8 mouse cellular contexts compared by ENCODE assay signal in the genomic region with DNA sequence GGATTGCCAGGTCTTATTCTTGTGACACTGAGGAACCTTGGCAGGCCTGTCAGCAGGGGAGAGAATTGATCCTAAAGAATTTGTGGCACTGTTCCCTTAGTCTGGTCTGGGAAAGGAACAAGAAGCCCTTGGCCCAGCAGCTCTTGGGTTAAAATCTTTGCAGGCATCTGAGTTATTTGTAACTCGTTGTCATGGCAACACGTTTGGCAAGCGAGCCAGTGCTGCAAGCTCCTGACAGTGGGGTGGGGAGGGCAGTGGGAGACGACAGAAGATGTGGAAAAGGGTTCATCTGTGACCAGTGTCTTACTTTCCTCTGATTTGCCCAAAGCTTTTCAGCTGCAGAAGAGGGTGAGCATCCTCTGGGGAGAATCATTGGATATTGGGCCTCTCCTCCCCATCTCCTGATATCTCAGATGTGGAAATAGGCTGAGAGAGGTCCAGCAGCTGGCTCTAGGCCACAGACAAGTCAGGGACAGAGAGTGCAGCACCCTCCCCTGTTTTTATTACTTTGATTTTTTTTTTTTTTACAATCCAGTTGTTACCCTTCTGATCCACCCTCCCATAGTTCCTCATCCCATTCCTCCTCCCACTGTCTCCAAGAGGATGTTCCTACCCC.
DNase-seq lines count a peak whose midpoint lies in the region; ATAC-seq lines count a peak whose summit lies in the region.
"Not testable (repeated sequence)": the region's sequence is repeated elsewhere in the genome, so short reads cannot be mapped to it uniquely, and the experiment has no call there.

No protein-coding gene starts in this region.

- H3K9me3 ChIP-seq in hindbrain, embryonic 10.5 days; limb, embryonic 10.5 days (replicated peaks); midbrain, embryonic 14.5 days (ENCODE audit: control insufficient read depth, low read length): not testable (repeated sequence)

- H3K27me3 ChIP-seq in hindbrain, embryonic 10.5 days (ENCODE audit: insufficient read depth, poor library complexity, severe bottlenecking); midbrain, embryonic 14.5 days (ENCODE audit: control insufficient read depth, insufficient read depth, low read length): not testable (repeated sequence)
- H3K27me3 ChIP-seq in limb, embryonic 10.5 days (ENCODE audit: low read depth, poor library complexity, severe bottlenecking): peaks cover 14% of the 10 kb centered on the region; the same call in 1 of the 2 replicates

- not testable (repeated sequence) for H3K4me1 ChIP-seq in hindbrain, embryonic 10.5 days (replicated peaks); limb, embryonic 10.5 days; midbrain, embryonic 14.5 days (ENCODE audit: control insufficient read depth, insufficient read depth, low read length)

- H3K9ac ChIP-seq in midbrain, embryonic 14.5 days (replicated peaks; ENCODE audit: low read length): not testable (repeated sequence)

- WGBS in hindbrain, embryonic 10.5 days: 29% methylated on average over 4 of the region's 4 CpGs
- 18% methylated on average over 4 of the region's 4 CpGs for WGBS in limb, embryonic 10.5 days
- WGBS in midbrain, embryonic 14.5 days: 13% methylated on average over 4 of the region's 4 CpGs

- DNase-seq in Muller cell, postnatal 12 days (ENCODE audit: inconsistent ontology term): peak; percentile 65
- peak; percentile 47 for DNase-seq in embryo, embryonic 10 days (ENCODE audit: low spot score)
- DNase-seq in frontal cortex, adult 2 months (ENCODE audit: extremely low spot score in 1 of 2, low spot score in 1 of 2): peak; percentile 52 to 68
- peak; percentile 17 for DNase-seq in hindbrain, embryonic 10.5 days (ENCODE audit: low spot score)
- DNase-seq in layer of hippocampus, adult 8-10 months (ENCODE audit: low spot score in 2 of 2): peak; percentile 61 to 67
- peak; percentile 29 for DNase-seq in limb, embryonic 10.5 days (ENCODE audit: low spot score)
- peak; percentile 87 for DNase-seq in midbrain, embryonic 14.5 days
- peak; percentile 50 to 59 for DNase-seq in right cerebral cortex, adult 2 months (ENCODE audit: low spot score in 2 of 2)

- not testable (repeated sequence) for H3K4me3 ChIP-seq in hindbrain, embryonic 10.5 days; limb, embryonic 10.5 days; midbrain, embryonic 14.5 days (replicated peaks; ENCODE audit: low read depth, low read length)

- peak overlapping the region; percentile 22; the same call in 1 of the 2 replicates for H3K4me2 ChIP-seq in midbrain, embryonic 14.5 days (ENCODE audit: low read length)

- ATAC-seq in midbrain, embryonic 14.5 days (ENCODE audit: low FRiP score, low TSS enrichment): peak; percentile 72

- H3K27ac ChIP-seq in hindbrain, embryonic 10.5 days; limb, embryonic 10.5 days: not testable (repeated sequence)
- peak overlapping the region; percentile 63; the same call in 1 of the 2 replicates for H3K27ac ChIP-seq in midbrain, embryonic 14.5 days (replicated peaks; ENCODE audit: low read depth, low read length)

- H3K36me3 ChIP-seq in hindbrain, embryonic 10.5 days; limb, embryonic 10.5 days; midbrain, embryonic 14.5 days (ENCODE audit: control insufficient read depth, insufficient read depth, low read length): not testable (repeated sequence)

Comparison
In these comparisons a context has a peak if more than half of its experiments do, and no peak if none do; other contexts are left out.
1. DNase-seq: peak in every context shown above with its lines; median percentile 87 in midbrain, embryonic 14.5 days; 65 in Muller cell, postnatal 12 days; 64 in layer of hippocampus, adult 8-10 months; 60 in frontal cortex, adult 2 months; 54 in right cerebral cortex, adult 2 months; 47 in embryo, embryonic 10 days; 29 in limb, embryonic 10.5 days; 17 in hindbrain, embryonic 10.5 days.